Mouse (Mus musculus) ES-Bruce4 (cell line): ENCODE data around the gene Ugcg. TPM values are rescaled to one million over a fixed set of nuclear protein-coding genes. Genes with fewer than 3 reads are reported as not detected.

Experiments
- H3K27ac ChIP-seq: 2 replicates; pipeline ENCODE4 v1.5.1; 2012; ENCODE audit warnings: low read length, inconsistent platforms; ENCODE audit not compliant: insufficient read depth
- H3K27me3 ChIP-seq: 2 replicates; pipeline ENCODE4 v1.6.1; 2012; ENCODE audit warnings: mild to moderate bottlenecking, low read length, inconsistent platforms; ENCODE audit not compliant: control insufficient read depth, poor library complexity, insufficient read depth, severe bottlenecking
- H3K36me3 ChIP-seq: 2 replicates; pipeline ENCODE4 v1.6.1; 2012; ENCODE audit warnings: inconsistent platforms, mild to moderate bottlenecking, low read length, moderate library complexity; ENCODE audit not compliant: control insufficient read depth, poor library complexity, insufficient read depth, severe bottlenecking
- H3K4me1 ChIP-seq: one replicate; pipeline ENCODE4 v1.8.1; 2011; ENCODE audit warnings: low read length; ENCODE audit not compliant: control insufficient read depth, insufficient read depth
- H3K4me3 ChIP-seq: 2 replicates; pipeline ENCODE4 v1.5.1; 2011; ENCODE audit warnings: low read depth, mild to moderate bottlenecking, low read length
- H3K9ac ChIP-seq: 2 replicates; pipeline ENCODE4 v1.6.1; 2012; ENCODE audit warnings: low read depth, mild to moderate bottlenecking, inconsistent platforms; ENCODE audit not compliant: poor library complexity, severe bottlenecking
- H3K9me3 ChIP-seq: replicated peaks from 2 replicates; pipeline ENCODE4 v1.6.1; 2012; ENCODE audit warnings: mild to moderate bottlenecking, low read length, inconsistent platforms; ENCODE audit not compliant: control insufficient read depth, poor library complexity, insufficient read depth, severe bottlenecking
- CTCF ChIP-seq: IDR thresholded peaks from one replicate; pipeline ENCODE4 v1.8.1; 2011; ENCODE audit warnings: low read depth, low read length
- EP300 ChIP-seq: IDR thresholded peaks from 2 replicates; pipeline ENCODE4 v1.6.1; 2011; ENCODE audit warnings: low read depth, low read length; ENCODE audit not compliant: insufficient read depth
- POLR2A ChIP-seq: IDR thresholded peaks from one replicate; pipeline ENCODE4 v1.8.1; 2011; ENCODE audit warnings: low read length; ENCODE audit not compliant: insufficient read depth
- polyA plus RNA-seq: library from polyadenylated mRNA; stranded (reverse); fragments of >200 nt; gene quantifications from 2 replicates; pipeline ENCODE4 v1.2.4, GENCODE M21; 2011; ENCODE audit warnings: low read depth; ENCODE audit not compliant: missing spikeins, insufficient read depth, insufficient read length

Gene Ugcg
- polyA plus RNA-seq, 1 experiment: 60.0 TPM

DNA sequence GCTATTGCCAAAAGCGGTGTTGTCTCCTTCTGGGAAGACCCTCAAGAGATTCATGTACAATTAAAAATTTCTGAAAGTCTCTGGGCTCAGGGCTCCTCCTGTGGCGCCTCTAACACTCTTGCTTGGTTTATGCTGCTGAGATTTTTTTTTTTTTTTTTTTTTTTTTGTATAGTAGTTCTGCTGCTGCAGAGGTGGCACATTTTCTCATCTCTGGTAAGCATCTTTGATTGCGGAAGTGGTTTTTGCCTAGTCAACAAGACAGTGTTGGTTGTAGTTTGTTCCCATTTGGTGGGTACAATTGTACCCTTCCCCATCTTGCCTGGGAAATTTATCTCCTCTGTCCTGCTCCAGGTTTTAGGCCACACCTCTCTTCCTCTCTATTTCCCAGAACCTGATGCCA lies 47.3 kb downstream of the Ugcg start:
- Histone ChIP-seq H3K27me3 (no peaks in the 10 kb centered on the region; the same call in 1 of the 2 replicates), H3K9ac (no peak overlapping the region), H3K36me3 (no peaks in the 10 kb centered on the region), H3K4me1 (no peaks in the 10 kb centered on the region), H3K4me3 (no peak overlapping the region), H3K9me3 (no peaks in the 10 kb centered on the region), H3K27ac (no peak overlapping the region)
- TF ChIP-seq EP300 (no peak), CTCF (no peak), POLR2A (no peak)

DNA sequence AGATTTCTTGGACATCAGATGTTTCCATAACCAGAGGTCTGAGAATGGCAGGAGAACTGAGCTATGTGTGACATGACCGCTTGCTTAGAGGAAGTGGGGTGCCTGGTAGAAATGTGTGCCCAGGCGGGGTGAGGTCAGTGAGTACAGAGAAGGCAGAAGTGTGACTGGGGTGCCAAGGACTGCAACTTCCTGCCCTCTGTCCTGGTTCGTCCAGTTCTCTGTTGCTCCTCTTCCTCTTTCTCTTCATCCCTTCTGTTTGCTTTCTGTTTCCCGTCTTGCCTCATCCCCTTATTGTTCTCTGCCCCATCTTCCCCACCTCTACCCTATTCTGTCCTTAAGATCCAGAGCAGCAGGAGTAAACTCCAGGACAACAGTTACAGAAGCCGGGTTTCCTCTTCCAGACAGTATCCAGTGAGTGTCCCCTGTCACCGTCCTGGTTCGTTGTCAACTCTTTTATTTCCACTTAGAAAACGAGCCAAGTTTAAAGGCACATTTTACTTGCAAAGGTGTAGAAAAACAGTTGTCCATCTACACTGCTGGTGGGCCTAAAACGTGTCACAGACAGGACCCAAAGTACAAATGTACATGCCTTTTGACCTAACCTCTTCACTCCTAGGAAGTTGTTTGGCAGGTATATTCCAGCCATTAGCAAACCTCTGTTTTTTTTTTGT lies 49.7 kb downstream of the Ugcg start:
- H3K4me1 ChIP-seq: no peaks in the 10 kb centered on the region
- no peaks in the 10 kb centered on the region for H3K9me3 ChIP-seq
- no peaks in the 10 kb centered on the region; the same call in 1 of the 2 replicates for H3K27me3 ChIP-seq
- no peak overlapping the region for H3K9ac ChIP-seq
- H3K36me3 ChIP-seq: no peaks in the 10 kb centered on the region
- TF ChIP-seq EP300 (no peak), POLR2A (no peak)
- H3K27ac ChIP-seq: no peak overlapping the region
- no peak overlapping the region for H3K4me3 ChIP-seq

- TF ChIP-seq EP300 (no peak), CTCF (no peak), POLR2A (no peak)
Observed at GRCm38 (mm10) chr4:59239312-59239728, 50.3 kb downstream of the Ugcg start.

GRCm38 (mm10) chr4:59240160-59240559 lies 51.1 kb downstream of the Ugcg start:
- Histone ChIP-seq H3K27ac (no peak overlapping the region), H3K36me3 (no peaks in the 10 kb centered on the region), H3K4me1 (no peaks in the 10 kb centered on the region), H3K9me3 (no peaks in the 10 kb centered on the region), H3K4me3 (no peak overlapping the region), H3K9ac (no peak overlapping the region), H3K27me3 (no peaks in the 10 kb centered on the region)
- TF ChIP-seq POLR2A: no peak
- no peak for TF ChIP-seq CTCF
- no peak for TF ChIP-seq EP300

More at GRCm38 (mm10) chr4:59239312-59239728, 50.3 kb downstream of the Ugcg start:
- Histone ChIP-seq H3K4me1 (no peaks in the 10 kb centered on the region), H3K9me3 (no peaks in the 10 kb centered on the region), H3K27me3 (no peaks in the 10 kb centered on the region), H3K36me3 (no peaks in the 10 kb centered on the region), H3K9ac (no peak overlapping the region), H3K4me3 (no peak overlapping the region), H3K27ac (no peak overlapping the region)

GRCm38 (mm10) chr4:59241096-59241495 lies 52.0 kb downstream of the Ugcg start:
- TF ChIP-seq POLR2A (no peak), EP300 (no peak), CTCF (no peak)
- Histone ChIP-seq H3K27me3 (no peaks in the 10 kb centered on the region), H3K4me1 (no peaks in the 10 kb centered on the region), H3K4me3 (no peak overlapping the region), H3K36me3 (no peaks in the 10 kb centered on the region), H3K27ac (no peak overlapping the region), H3K9ac (no peak overlapping the region), H3K9me3 (no peaks in the 10 kb centered on the region)

DNA sequence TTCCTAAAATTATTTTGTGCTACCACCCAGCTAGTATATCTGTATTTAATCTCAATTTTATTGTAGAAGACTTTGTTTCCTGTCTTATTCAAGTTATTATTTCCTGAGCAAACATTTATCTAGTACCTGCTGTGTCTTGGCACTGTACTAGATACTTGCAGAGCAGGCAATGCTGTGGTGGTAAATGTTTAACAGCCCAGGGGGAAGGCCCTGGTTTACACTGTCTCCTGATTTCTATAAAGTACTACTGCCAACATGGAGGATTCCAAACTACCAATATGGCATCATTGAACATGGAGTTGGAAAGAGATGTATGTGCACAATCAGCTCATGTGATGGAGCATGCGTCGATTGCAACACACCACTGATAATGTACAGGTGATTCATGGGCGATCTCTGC lies 53.2 kb downstream of the Ugcg start:
- Histone ChIP-seq H3K27ac (no peak overlapping the region), H3K9me3 (no peaks in the 10 kb centered on the region), H3K4me3 (no peak overlapping the region), H3K27me3 (no peaks in the 10 kb centered on the region), H3K36me3 (no peaks in the 10 kb centered on the region), H3K9ac (no peak overlapping the region), H3K4me1 (no peaks in the 10 kb centered on the region)
- TF ChIP-seq EP300 (no peak), POLR2A (no peak)
